Mouse (Mus musculus): ENCODE data around the gene Tsc2.

Tsc2 gene

DNA sequence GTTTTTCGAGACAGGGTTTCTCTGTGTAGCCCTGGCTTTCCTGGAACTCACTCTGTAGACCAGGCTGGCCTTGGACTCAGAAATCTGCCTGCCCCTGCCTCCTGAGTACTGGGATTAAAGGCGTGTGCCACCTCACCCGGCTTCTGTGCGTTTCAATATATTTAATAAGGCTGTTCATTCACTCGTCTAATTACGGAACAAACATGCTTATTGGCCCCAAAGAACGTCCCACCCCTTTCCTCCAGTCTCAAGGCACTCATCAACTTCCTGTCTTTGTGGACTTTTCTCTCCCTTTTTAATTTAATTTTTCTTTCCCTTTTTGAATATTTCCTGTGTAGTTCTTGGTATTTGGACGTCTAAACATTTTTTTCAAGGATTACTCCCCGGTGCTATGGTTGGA lies 84.0 kb downstream of the Tsc2 start:
- ATAC-seq (ENCODE audit: insufficient number of reproducible peaks, low FRiP score, low TSS enrichment): no peak

DNA sequence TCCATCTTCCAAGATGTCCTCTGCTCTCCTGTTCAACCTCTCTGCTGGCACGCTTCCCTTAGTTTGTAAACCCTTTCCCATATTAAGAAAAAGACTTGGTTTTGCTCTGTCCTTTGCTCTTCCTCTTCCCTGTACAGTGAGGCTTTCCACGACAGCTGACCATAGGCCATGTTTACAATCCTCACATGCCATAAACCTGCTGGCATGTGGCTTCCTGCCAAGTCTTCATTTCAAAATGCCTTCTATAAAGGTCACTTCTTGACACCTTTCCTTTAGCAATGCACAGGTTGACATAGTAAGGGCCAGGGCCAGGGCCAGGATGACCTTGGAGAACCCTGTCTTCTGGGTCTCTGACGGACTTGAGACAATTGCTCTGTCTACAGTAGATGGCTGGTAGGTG lies 86.2 kb downstream of the Tsc2 start:
- ATAC-seq (ENCODE audit: insufficient number of reproducible peaks, low FRiP score, low TSS enrichment): no peak

Measured in cerebellum, adult (tissue).